Mouse (Mus musculus) megakaryocyte, embryonic 14.5 days (primary cell): Measurements from ENCODE around the gene 3110009E18Rik.

Experiments used
- FLI1 ChIP-seq: IDR thresholded peaks from 2 replicates; pipeline ENCODE4 v1.6.1; 2012; ENCODE audit warnings: low read length, inconsistent platforms, mixed read lengths
- GATA1 ChIP-seq: IDR thresholded peaks from 3 replicates; pipeline ENCODE4 v1.6.1; 2012; ENCODE audit warnings: mixed read lengths, low read length, inconsistent platforms, borderline replicate concordance

- TF ChIP-seq GATA1 (no peak), FLI1 (no peak)
Measured at GRCm38 (mm10) chr1:120094920-120095319, 26.1 kb upstream of the 3110009E18Rik start.
